Mouse (Mus musculus): ENCODE results near the gene Atf7ip. TPM values are rescaled to one million over a fixed set of nuclear protein-coding genes. Genes with fewer than 3 reads are reported as not detected.

Atf7ip gene
- total RNA-seq, 2 experiments from 2014 or later, result 119 to 122 TPM

- no peak for TF ChIP-seq CTCF (IDR thresholded peaks at IDR 0.05)
- intact Hi-C loops (cut with DNase I), result loop anchor here (5.0 kb wide), 1 partner anchor 63 kb away; no protein-coding TSS in a partner anchor
- Histone ChIP-seq H3K4me3 (no peak overlapping the region), H3K27ac (peak overlapping the region; percentile 86)
- no peak for DNase-seq (ENCODE audit: extremely low spot score in 1 of 2, low spot score in 2 of 2)
Observed at GRCm38 (mm10) chr6:136468974-136469792, 36.8 kb upstream of the Atf7ip start.

GRCm38 (mm10) chr6:136469807-136470206 is 36.2 kb upstream of the Atf7ip start:
- H3K27ac ChIP-seq, result peak overlapping the region; percentile 86
- TF ChIP-seq CTCF (IDR thresholded peaks at IDR 0.05), result no peak
- no peak for DNase-seq (ENCODE audit: extremely low spot score in 1 of 2, low spot score in 2 of 2)
- intact Hi-C loops (cut with DNase I), result loop anchor here (5.0 kb wide), 1 partner anchor 62 kb away; no protein-coding TSS in a partner anchor
- H3K4me3 ChIP-seq, result no peak overlapping the region

- intact Hi-C loops (cut with DNase I), result no loop called here
- Histone ChIP-seq H3K4me3 (no peak overlapping the region), H3K27ac (peak overlapping the region; percentile 86)
- no peak for TF ChIP-seq CTCF (IDR thresholded peaks at IDR 0.05)
- DNase-seq (ENCODE audit: extremely low spot score in 1 of 2, low spot score in 2 of 2), result peak; percentile 72 to 77
Observed at GRCm38 (mm10) chr6:136470321-136471230, 35.4 kb upstream of the Atf7ip start.

- H3K4me3 ChIP-seq, result no peak overlapping the region
- peak overlapping the region; percentile 86; the same call in 1 of the 2 replicates for H3K27ac ChIP-seq
- intact Hi-C loops (cut with DNase I), result no loop called here
- DNase-seq (ENCODE audit: extremely low spot score in 1 of 2, low spot score in 2 of 2), result no peak
- TF ChIP-seq CTCF (IDR thresholded peaks at IDR 0.05), result no peak; the same call in 1 of the 2 replicates
Observed at GRCm38 (mm10) chr6:136471601-136472000, 34.4 kb upstream of the Atf7ip start.

GRCm38 (mm10) chr6:136472779-136473178 is 33.2 kb upstream of the Atf7ip start:
- TF ChIP-seq CTCF (IDR thresholded peaks at IDR 0.05), result no peak
- DNase-seq (ENCODE audit: extremely low spot score in 1 of 2, low spot score in 2 of 2), result no peak
- Histone ChIP-seq H3K27ac (no peak overlapping the region), H3K4me3 (no peak overlapping the region)
- intact Hi-C loops (cut with DNase I), result no loop called here

- intact Hi-C loops (cut with DNase I), result no loop called here
- no peak overlapping the region for H3K27ac ChIP-seq
- H3K4me3 ChIP-seq, result no peak overlapping the region
- DNase-seq (ENCODE audit: extremely low spot score in 1 of 2, low spot score in 2 of 2), result no peak
- TF ChIP-seq CTCF (IDR thresholded peaks at IDR 0.05), result no peak
Observed at GRCm38 (mm10) chr6:136473472-136474129, 32.4 kb upstream of the Atf7ip start.

- H3K27ac ChIP-seq, result no peak overlapping the region
- TF ChIP-seq CTCF (IDR thresholded peaks at IDR 0.05), result no peak
- intact Hi-C loops (cut with DNase I), result no loop called here
- DNase-seq (ENCODE audit: extremely low spot score in 1 of 2, low spot score in 2 of 2), result no peak
- H3K4me3 ChIP-seq, result no peak overlapping the region
Observed at GRCm38 (mm10) chr6:136475171-136475860, 30.7 kb upstream of the Atf7ip start.

- TF ChIP-seq CTCF (IDR thresholded peaks at IDR 0.05), result no peak
- intact Hi-C loops (cut with DNase I), result no loop called here
- H3K4me3 ChIP-seq, result no peak overlapping the region
- no peak overlapping the region for H3K27ac ChIP-seq
- no peak for DNase-seq (ENCODE audit: extremely low spot score in 1 of 2, low spot score in 2 of 2)
Observed at GRCm38 (mm10) chr6:136477878-136478277, 28.1 kb upstream of the Atf7ip start.

GRCm38 (mm10) chr6:136483531-136483930 is 22.4 kb upstream of the Atf7ip start:
- no peak for DNase-seq (ENCODE audit: extremely low spot score in 1 of 2, low spot score in 2 of 2)
- no peak overlapping the region for H3K27ac ChIP-seq
- intact Hi-C loops (cut with DNase I), result no loop called here
- no peak for TF ChIP-seq CTCF (IDR thresholded peaks at IDR 0.05)
- H3K4me3 ChIP-seq, result no peak overlapping the region

GRCm38 (mm10) chr6:136484093-136484492 is 21.9 kb upstream of the Atf7ip start:
- no peak for TF ChIP-seq CTCF (IDR thresholded peaks at IDR 0.05)
- DNase-seq (ENCODE audit: extremely low spot score in 1 of 2, low spot score in 2 of 2), result no peak
- Histone ChIP-seq H3K4me3 (no peak overlapping the region), H3K27ac (no peak overlapping the region)
- intact Hi-C loops (cut with DNase I), result no loop called here

- Histone ChIP-seq H3K27ac (no peak overlapping the region), H3K4me3 (no peak overlapping the region)
- DNase-seq (ENCODE audit: extremely low spot score in 1 of 2, low spot score in 2 of 2), result no peak
- intact Hi-C loops (cut with DNase I), result no loop called here
- no peak for TF ChIP-seq CTCF (IDR thresholded peaks at IDR 0.05)
Observed at GRCm38 (mm10) chr6:136486166-136486565, 19.8 kb upstream of the Atf7ip start.
